Mouse (Mus musculus) erythroid progenitor cell, adult 5-6 weeks (primary cell): ENCODE measurements around the gene Cdc6. TPM values are rescaled to one million over a fixed set of nuclear protein-coding genes. Genes with fewer than 3 reads are reported as not detected.
A peak's percentile ranks its signal among the peaks of the same experiment; 100 is the strongest.
"Not testable (repeated sequence)": the region's sequence is repeated elsewhere in the genome, so short reads cannot be mapped to it uniquely, and the experiment has no call there.

Experiments
- ATAC-seq: replicated peaks from 2 replicates; pipeline ENCODE4 v1.8.0; 2016; ENCODE audit warnings: moderate number of reproducible peaks, mild to moderate bottlenecking, moderate TSS enrichment, inconsistent platforms; ENCODE audit not compliant: poor library complexity, low FRiP score, severe bottlenecking
- total RNA-seq, 2 experiments: library from RNA; stranded (forward) in 1 of 2; stranded (reverse) in 1 of 2; fragments of 150-400 nt in 1 of 2; fragments of 186-747, 209-891 nt in 1 of 2; gene quantifications; 2 replicates each; pipeline versions ENCODE4 v1.2.3 to v1.2.4; 2015 to 2017; ENCODE audit warnings: low replicate concordance in 2 of 2

Cdc6 gene
- total RNA-seq, 2 experiments from 2014 or later, result 84.3 to 96.1 TPM

DNA sequence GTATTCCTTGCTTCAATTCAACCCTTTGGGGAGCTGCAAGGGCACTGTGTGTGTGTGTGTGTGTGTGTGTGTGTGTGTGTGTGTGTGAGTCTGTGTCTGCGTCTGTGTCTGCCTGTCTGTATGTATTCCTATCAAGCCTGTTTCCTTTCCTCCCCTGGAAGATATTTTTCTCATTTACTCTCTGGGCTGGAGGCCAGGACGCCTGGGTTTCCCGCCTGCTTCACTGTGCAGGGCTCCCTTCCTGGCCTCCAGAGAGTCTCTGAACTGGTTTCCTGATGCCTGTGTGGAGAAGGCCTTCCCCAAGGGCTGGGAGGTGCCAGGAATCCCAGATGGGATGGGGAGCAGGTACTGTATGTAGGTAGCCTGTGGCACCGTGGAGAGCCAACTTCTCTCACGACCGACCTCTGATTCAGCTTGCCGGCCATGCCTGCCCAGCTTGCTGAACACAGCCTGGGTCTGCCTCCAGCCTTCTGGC is 22.6 kb downstream of the Cdc6 start:
- no peak for ATAC-seq

DNA sequence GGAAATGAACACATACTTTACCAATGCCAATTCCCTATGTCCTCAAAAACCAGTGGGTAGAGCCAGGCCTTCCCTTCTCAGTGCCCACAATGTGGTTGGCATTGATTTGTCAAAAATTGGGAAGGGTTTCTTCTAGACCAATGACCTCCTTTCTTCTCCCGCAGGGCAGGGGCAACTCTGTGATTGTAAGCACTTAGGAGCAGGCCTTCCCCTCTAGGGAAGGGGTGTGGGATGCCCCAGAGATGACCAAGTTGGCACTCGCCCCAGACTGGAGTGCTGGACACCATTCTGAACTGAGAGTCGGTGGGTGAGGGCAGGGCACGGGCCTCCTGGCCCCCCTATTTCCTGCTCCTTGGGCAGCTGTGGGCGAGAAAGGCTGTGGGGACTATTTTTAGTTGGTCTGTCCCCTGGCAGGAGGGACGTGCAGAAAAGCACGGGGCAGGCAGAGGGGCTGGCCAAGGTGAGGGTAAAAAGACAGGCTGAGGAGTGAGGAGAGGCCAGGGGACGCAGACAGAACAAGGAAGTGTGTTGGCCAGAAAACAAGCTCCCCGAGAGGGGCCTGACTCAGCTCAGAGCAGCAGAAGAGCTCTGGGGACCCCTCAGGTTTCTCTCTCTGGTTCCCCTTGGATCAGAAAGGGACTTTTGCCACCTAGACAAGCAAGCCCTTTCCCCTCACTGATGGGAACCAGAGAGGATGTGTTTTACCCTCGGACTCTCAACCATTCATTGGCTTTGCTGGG is 23.3 kb downstream of the Cdc6 start:
- ATAC-seq, result no peak

GRCm38 (mm10) chr11:98931513-98932292 is 24.1 kb downstream of the Cdc6 start:
- no peak for ATAC-seq

- no peak for ATAC-seq
These were observed 24.9 kb downstream of the Cdc6 start for GRCm38 (mm10) chr11:98932293-98933091.

DNA sequence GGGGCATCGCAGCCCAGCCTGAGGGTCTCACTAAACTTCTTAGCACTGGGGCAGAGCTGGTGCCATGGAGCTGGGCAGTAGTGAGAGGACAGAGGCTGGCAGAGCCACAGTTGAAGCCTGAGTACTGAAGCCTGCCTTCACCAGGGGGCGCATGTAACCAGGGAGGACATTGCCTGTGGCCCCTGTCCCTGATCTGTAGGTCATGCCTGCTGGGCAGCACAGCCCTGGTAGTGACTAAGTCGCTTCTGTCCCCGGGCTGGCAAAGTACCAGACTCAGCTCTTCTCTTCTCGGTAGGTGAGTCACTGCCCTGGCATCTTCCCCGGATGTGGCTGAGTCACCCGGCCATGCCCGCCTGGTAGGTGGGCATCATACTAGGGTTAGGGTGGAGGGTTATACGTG is 25.6 kb downstream of the Cdc6 start:
- no peak for ATAC-seq

GRCm38 (mm10) chr11:98933847-98934246 is 26.2 kb downstream of the Cdc6 start:
- ATAC-seq, result not testable (repeated sequence)

DNA sequence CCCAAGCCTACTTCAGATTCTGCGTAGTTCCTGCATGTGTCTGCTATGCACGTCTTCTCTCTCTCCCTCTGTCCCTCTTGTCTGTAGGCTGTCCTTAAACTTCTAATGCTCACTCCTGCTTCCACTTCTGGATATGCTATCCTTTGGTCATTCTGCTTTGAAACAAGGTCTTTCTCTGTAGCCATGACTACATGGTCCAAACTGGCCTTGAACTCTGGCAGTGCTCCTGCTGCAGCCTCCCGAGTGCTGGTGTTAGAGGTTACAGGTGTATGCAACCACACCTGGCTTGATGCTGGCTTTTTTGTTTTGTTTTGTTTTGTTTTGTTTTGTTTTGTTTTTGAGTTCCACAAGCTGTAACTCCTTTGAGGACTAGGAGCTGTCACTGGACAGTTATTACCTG is 26.8 kb downstream of the Cdc6 start:
- ATAC-seq, result no peak

DNA sequence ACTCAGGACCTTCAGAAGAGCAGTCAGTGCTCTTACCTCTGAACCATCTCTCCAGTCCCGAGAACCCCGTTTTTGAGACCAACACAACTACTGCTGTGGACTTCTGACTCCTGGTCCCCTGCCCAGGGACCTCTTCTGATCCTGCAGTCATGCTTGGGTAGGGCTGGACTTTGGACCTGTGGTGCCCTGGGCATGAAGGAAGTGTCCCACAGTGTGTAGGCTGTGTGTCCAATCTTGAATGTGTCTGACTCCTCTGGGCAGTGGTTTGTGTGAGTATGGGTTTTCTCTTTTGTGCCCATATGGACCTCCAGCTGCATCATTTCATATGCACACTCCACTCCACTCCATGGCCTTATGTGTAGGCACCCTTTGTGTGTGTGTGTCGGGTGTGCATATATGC is 27.5 kb downstream of the Cdc6 start:
- ATAC-seq, result no peak

GRCm38 (mm10) chr11:98936170-98936569 is 28.6 kb downstream of the Cdc6 start:
- no peak for ATAC-seq

DNA sequence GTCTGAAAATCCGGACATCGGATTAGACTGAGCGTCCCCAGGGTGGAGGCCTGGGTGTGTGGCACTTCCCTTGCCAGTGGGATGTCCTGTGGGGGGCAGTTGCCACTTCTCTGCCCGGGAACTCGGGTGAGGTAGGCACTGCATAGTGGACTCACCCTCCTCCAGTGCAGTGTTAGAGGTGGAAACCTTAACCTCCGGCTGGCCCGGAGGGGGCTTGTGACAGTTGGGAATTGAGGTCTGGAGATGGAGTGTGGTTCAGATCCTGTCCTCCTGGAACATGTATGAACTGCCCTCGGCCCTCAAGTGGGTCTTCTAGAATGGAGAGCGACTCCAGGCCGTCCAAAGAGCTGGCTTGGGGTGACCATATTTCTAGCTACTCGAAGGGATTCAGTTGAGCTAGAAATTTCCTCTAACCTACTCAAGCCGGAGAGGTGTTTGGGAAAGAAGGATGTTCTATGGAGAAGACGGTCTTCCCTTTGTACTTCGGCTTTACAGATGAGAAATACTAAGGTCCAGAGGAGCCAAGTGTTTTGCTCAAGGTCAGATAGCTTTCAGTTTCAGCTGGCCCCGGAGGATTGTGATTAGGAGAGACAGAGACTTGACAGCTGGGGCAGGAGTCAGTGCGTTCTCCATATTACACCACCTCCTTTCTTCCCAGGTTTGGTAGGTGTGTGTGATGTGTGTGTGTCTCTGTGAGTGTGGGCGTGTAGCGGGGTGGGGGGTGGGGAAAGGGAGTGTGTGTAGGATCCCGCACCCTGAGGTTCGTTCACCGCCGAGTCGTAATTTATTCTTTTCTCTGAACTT is 29.2 kb downstream of the Cdc6 start:
- no peak for ATAC-seq

GRCm38 (mm10) chr11:98937410-98937913 is 29.9 kb downstream of the Cdc6 start:
- peak; percentile 43 for ATAC-seq

DNA sequence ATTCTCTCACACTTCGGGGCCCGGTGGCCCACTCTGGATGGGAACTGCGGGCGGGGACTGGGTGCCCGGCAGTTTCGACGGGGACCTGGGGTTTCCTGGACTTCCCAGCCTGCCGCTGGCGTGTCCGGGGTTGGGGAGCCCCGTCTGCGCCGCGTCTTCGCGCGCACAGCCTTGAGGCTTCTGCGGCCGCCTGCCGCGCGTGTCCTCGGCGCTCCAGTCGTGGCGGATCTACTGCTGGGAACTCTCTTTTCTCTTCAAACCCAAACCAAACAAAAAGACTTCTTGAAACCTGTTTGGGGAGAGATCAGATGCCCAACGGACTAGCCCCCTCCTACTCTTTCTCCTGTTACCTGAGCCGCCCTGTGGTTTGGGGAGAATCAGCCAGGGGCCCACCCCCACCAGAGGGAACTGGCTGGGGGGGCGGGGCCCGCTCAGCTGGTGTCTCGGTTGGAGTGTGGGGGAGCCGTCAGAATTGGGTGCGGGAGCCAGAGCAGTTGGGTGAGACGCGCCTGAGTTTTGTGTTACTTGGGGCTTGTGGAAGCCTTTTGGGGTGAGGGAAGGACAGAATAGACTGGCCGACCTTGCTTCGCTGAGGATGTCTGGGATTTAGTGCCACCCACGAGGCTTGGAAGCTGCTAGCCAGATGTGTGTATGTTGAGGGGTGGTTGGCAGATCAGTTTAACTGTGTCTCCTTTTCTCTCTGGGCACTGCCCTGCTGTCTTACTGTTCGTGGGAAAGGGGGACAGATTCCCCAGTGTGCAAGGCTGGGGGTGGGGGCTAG is 30.5 kb downstream of the Cdc6 start:
- no peak for ATAC-seq

- ATAC-seq, result no peak
These were observed 31.1 kb downstream of the Cdc6 start for GRCm38 (mm10) chr11:98938701-98939083.

DNA sequence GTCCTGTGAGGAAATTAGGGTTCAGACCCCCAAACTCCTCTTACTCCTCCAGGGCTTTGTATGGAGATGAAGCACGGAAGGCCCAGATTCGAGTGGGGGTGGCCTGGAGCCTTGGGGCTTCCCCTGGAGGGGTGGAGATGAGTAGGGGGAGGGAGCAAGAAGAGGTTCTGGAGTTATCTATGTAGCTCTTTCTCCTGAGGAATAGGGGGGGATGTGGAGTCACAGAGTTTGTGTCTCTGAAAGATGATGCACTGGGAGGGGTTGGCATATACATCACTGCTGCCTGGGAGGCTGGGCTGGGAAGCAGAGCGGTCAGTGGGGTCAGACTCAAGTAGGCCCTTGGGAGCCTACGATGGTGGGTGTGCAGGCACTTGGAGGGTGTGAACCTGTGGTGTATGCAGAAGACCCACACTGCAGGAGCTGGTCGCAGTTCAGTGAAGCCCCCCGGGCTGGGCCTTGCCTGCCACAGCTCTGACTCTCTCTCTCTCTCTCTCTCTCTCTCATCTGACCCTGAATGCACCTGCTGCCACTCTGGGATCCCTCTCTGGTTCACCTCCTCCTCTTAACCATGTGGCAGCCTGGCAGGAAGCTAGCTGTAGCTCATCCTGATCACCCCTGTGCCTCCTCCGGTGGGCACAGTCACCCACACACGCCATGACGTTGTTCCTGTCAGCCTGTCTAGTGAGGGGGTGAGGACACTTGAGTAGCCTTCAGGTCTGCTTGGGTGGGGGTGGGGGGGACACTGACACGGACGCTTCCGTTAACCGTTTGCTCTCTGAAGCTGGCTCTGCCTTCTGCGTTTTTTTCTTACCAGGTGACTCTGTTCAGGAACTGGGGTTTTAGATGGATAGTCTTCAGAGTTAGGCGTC is 31.7 kb downstream of the Cdc6 start:
- ATAC-seq, result no peak

- no peak for ATAC-seq
These were observed 32.5 kb downstream of the Cdc6 start for GRCm38 (mm10) chr11:98939953-98940641.

GRCm38 (mm10) chr11:98940776-98941175 is 33.2 kb downstream of the Cdc6 start:
- ATAC-seq, result no peak

DNA sequence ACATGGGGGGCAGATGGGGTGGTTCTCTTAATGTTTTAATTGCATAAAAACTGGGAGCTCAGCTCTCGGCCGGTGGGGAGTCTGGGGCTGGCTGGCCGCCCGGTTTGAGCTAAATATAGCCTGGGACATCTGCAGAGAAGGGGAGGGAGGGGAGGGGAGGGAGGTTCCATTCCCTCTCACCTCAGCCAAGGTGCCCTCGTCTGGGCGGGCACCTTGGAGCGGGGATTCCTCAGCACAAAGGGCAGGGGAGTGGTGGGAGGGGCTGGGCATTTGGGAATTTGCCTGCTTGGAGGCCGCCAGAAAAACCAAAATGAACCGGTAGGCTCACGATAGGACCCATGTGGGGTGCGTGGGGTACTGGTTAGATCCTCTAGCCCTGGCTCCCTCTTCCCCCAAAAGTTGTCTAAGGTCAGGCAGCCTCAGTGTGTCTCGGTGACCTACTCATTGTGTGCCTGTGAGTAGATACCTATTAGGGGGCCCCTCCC is 33.8 kb downstream of the Cdc6 start:
- no peak for ATAC-seq
